Mouse (Mus musculus) midbrain, postnatal 0 days (tissue): ENCODE measurements at regions not wholly inside any gene's neighbourhood (a gene's known extent, or its start where the extent isn't known, plus 50 kb on each side); places are given as distances from the start of the nearest gene placed in this dataset.

Experiments
- ATAC-seq: fragments of 200-750 bp; cut with Nextera tagmentation; 2 replicates; pipeline ENCODE4 v1.8.0; 2017; ENCODE audit warnings: moderate number of reproducible peaks, mild to moderate bottlenecking, moderate TSS enrichment, moderate library complexity; ENCODE audit not compliant: low FRiP score
- DNase-seq: peaks from one replicate; pipeline ENCODE4 v3.0.0-alpha.2; 2015; ENCODE audit warnings: low spot score
- H3K27ac ChIP-seq: fragments of 300-500 bp; sonication (generic); 2 replicates; pipeline ENCODE4 v1.5.1; 2014; ENCODE audit warnings: low read depth, mild to moderate bottlenecking, low read length, mixed read lengths
- H3K27me3 ChIP-seq: fragments of 300-500 bp; sonication (generic); 2 replicates; pipeline ENCODE4 v1.6.1; 2014; ENCODE audit warnings: low read length, control low read depth, mixed read lengths; ENCODE audit not compliant: insufficient read depth
- H3K36me3 ChIP-seq: fragments of 300-500 bp; sonication (generic); 2 replicates; pipeline ENCODE4 v1.6.1; 2014; ENCODE audit warnings: low read length, control low read depth, mixed read lengths; ENCODE audit not compliant: insufficient read depth
- H3K4me1 ChIP-seq: fragments of 300-500 bp; sonication (generic); 2 replicates; pipeline ENCODE4 v1.6.1; 2014; ENCODE audit warnings: mild to moderate bottlenecking, control low read depth, antibody characterized with exemption, low read length, mixed read lengths; ENCODE audit not compliant: insufficient read depth
- H3K4me2 ChIP-seq: fragments of 300-500 bp; sonication (generic); 2 replicates; pipeline ENCODE4 v1.6.1; 2014; ENCODE audit warnings: low read depth, mild to moderate bottlenecking, low read length, mixed read lengths; ENCODE audit not compliant: poor library complexity, severe bottlenecking
- H3K4me3 ChIP-seq: fragments of 300-500 bp; sonication (generic); 2 replicates; pipeline ENCODE4 v1.5.1; 2014; ENCODE audit warnings: low read depth, mild to moderate bottlenecking, low read length, moderate library complexity
- H3K9ac ChIP-seq: fragments of 300-500 bp; sonication (generic); replicated peaks from 2 replicates; pipeline ENCODE4 v1.6.1; 2014; ENCODE audit warnings: mild to moderate bottlenecking, low read length, moderate library complexity, mixed read lengths; ENCODE audit not compliant: poor library complexity, severe bottlenecking
- H3K9me3 ChIP-seq: fragments of 300-500 bp; sonication (generic); 2 replicates; pipeline ENCODE4 v1.6.1; 2016; ENCODE audit warnings: low read length, control low read depth
- CTCF ChIP-seq: IDR thresholded peaks from 2 replicates; pipeline ENCODE4 v1.5.1; 2016; ENCODE audit warnings: antibody characterized with exemption, mild to moderate bottlenecking
- WGBS: fragments of 180-500 bp; shearing (Covaris S2); extraction: QIAGEN DNeasy Blood & Tissue Kit; methylation state at CpG from one replicate; pipeline ENCODE4 v1.1.7; 2014; 5-methylcytosine and 5-hydroxymethylcytosine counted together

- H3K4me1 ChIP-seq: no peaks in the 10 kb centered on the region
- no peak for TF ChIP-seq CTCF
- no peaks in the 10 kb centered on the region for H3K27me3 ChIP-seq
- no peak overlapping the region for H3K4me3 ChIP-seq
- no peak overlapping the region for H3K4me2 ChIP-seq
- ATAC-seq (no peak), DNase-seq (no peak)
- H3K9me3 ChIP-seq: 0 out of 2 replicates have a peak, but pooled peaks cover 3% of the 10 kb centered on the region
- H3K27ac ChIP-seq: no peak overlapping the region
- no peak overlapping the region for H3K9ac ChIP-seq
- WGBS: 64% methylated on average over 9 of the region's 9 CpGs
- H3K36me3 ChIP-seq: no peaks in the 10 kb centered on the region
Measured at GRCm38 (mm10) chr15:6953970-6954791, 79.4 kb upstream of the Osmr start.

GRCm38 (mm10) chr15:6959911-6960310 lies 85.1 kb upstream of the Osmr start:
- no peaks in the 10 kb centered on the region for H3K27me3 ChIP-seq
- 91% methylated on average over 8 of the region's 8 CpGs for WGBS
- no peak overlapping the region for H3K4me2 ChIP-seq
- DNase-seq: no peak
- TF ChIP-seq CTCF: no peak
- H3K9me3 ChIP-seq: 0 out of 2 replicates have a peak, but pooled peaks cover 3% of the 10 kb centered on the region
- H3K27ac ChIP-seq: no peak overlapping the region
- ATAC-seq: no peak
- no peak overlapping the region for H3K9ac ChIP-seq
- no peak overlapping the region for H3K4me3 ChIP-seq
- H3K4me1 ChIP-seq: no peaks in the 10 kb centered on the region
- H3K36me3 ChIP-seq: no peaks in the 10 kb centered on the region

- WGBS: 77% methylated on average over 11 of the region's 11 CpGs
- H3K27ac ChIP-seq: no peak overlapping the region
- H3K4me1 ChIP-seq: no peaks in the 10 kb centered on the region
- DNase-seq (no peak), ATAC-seq (no peak)
- H3K27me3 ChIP-seq: no peaks in the 10 kb centered on the region
- H3K9ac ChIP-seq: no peak overlapping the region
- H3K9me3 ChIP-seq: 0 out of 2 replicates have a peak, but pooled peaks cover 3% of the 10 kb centered on the region
- no peaks in the 10 kb centered on the region for H3K36me3 ChIP-seq
- no peak for TF ChIP-seq CTCF
- no peak overlapping the region for H3K4me3 ChIP-seq
- H3K4me2 ChIP-seq: no peak overlapping the region
Measured at GRCm38 (mm10) chr15:6960753-6961746, 86.3 kb upstream of the Osmr start.

- H3K9ac ChIP-seq: no peak overlapping the region
- no peak overlapping the region for H3K4me2 ChIP-seq
- no peak overlapping the region for H3K27ac ChIP-seq
- H3K4me3 ChIP-seq: no peak overlapping the region
- H3K36me3 ChIP-seq: no peaks in the 10 kb centered on the region
- WGBS: 90% methylated on average over 4 of the region's 4 CpGs
- H3K27me3 ChIP-seq: no peaks in the 10 kb centered on the region
- ATAC-seq (no peak), DNase-seq (no peak)
- H3K9me3 ChIP-seq: no peaks in the 10 kb centered on the region
- TF ChIP-seq CTCF: no peak
- no peaks in the 10 kb centered on the region for H3K4me1 ChIP-seq
Measured at GRCm38 (mm10) chr15:6964635-6965034, 89.9 kb upstream of the Osmr start.

DNA sequence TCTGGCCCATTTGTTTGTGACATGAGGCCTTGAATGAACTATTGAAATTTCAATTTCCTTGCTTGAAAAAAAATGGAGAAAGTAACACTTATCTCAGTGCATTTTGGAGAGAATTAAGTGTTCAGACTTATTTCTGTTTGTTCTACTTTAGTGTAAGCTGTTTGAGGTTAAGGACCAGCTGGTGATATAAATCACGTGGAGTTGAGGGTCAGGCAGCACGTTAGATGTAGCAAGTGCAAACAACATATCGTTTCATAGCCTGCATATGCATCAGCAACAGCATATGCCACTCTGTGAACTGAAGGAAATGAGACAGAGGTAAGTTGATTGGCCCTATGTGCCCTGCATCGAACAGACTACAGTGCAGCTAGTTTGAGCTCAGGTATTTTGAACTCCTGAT lies 90.7 kb upstream of the Osmr start:
- H3K9me3 ChIP-seq: no peaks in the 10 kb centered on the region
- WGBS: 86% methylated on average over 4 of the region's 4 CpGs
- H3K4me1 ChIP-seq: no peaks in the 10 kb centered on the region
- no peak overlapping the region for H3K9ac ChIP-seq
- H3K36me3 ChIP-seq: no peaks in the 10 kb centered on the region
- no peak overlapping the region for H3K4me3 ChIP-seq
- TF ChIP-seq CTCF: no peak
- H3K27me3 ChIP-seq: no peaks in the 10 kb centered on the region
- DNase-seq: no peak
- no peak overlapping the region for H3K4me2 ChIP-seq
- ATAC-seq: no peak
- H3K27ac ChIP-seq: no peak overlapping the region
